Mouse (Mus musculus) testis, adult 2 months (tissue): ENCODE data around the gene Rbks.

ENCODE experiments used
- CTCF ChIP-seq: fragments of 200-500 bp; IDR thresholded peaks from 2 replicates; pipeline ENCODE4 v1.5.1; 2012; ENCODE audit warnings: low read depth, mild to moderate bottlenecking, inconsistent platforms, low read length, moderate library complexity; ENCODE audit not compliant: control insufficient read depth, insufficient read depth, insufficient replicate concordance
- POLR2A ChIP-seq: fragments of 200-500 bp; IDR thresholded peaks from 2 replicates; pipeline ENCODE4 v1.6.1; 2012; ENCODE audit warnings: low read depth, mild to moderate bottlenecking, inconsistent platforms, low read length, moderate library complexity; ENCODE audit not compliant: control insufficient read depth

GRCm38 (mm10) chr5:31680183-31680582 lies 17.2 kb downstream of the Rbks start:
- TF ChIP-seq CTCF (no peak), POLR2A (no peak)
